Mouse (Mus musculus) stomach, postnatal 0 days (tissue): ENCODE results near the gene Slc7a9.

Experiments used
- CTCF ChIP-seq: IDR thresholded peaks from 2 replicates; pipeline ENCODE4 v1.5.1; 2016; ENCODE audit warnings: antibody characterized with exemption, low read depth, mild to moderate bottlenecking, moderate library complexity
- EP300 ChIP-seq: optimal IDR thresholded peaks from 2 replicates; pipeline ENCODE3; 2016; ENCODE audit warnings: antibody characterized with exemption

- TF ChIP-seq EP300 = no peak
- TF ChIP-seq CTCF = no peak
These were observed 19.3 kb downstream of the Slc7a9 start for GRCm38 (mm10) chr7:35467856-35468255.
